Comparison of ENCODE assay signal across 16 mouse cellular contexts in the genomic region with DNA sequence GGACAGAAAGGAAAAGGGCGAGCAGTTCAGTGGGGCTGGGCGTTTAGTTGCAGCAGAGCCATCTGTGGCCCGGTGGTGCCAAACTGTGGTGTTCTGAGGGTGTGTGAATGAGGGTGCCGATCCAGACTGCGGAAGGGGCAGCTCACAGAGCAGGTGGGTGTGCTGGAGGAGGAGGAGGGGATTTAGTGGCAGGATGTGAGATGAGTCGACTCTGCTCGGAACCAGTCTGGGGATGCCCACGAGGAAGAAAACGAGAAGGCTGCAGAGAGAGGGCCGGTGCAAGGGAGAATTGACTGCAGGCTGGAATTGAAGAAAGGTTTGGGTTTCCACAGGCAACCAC. TPM values are rescaled to one million over a fixed set of nuclear protein-coding genes. Genes with fewer than 3 reads are reported as not detected.
A peak's percentile ranks its signal among the peaks of the same experiment; 100 is the strongest.
DNase-seq lines count a peak whose midpoint lies in the region; ATAC-seq and TF ChIP-seq lines count a peak whose summit lies in the region.
"Had no signal": no experiment of that assay in that cellular context is flagged by ENCODE, and none has a peak within 500 bp of the region (broad histone marks: within the 10 kb centered on the region; RNA-seq: fewer than 3 reads in every experiment).

No protein-coding gene starts in this region.

- H3K79me2 ChIP-seq in heart, adult 2 months (replicated peaks; ENCODE audit: control insufficient read depth, insufficient read depth, low read length), result peaks cover 4% of the 10 kb centered on the region; the same call in 1 of the 2 replicates

- WGBS in heart, embryonic 10.5 days, result 83% methylated on average over 10 of the region's 10 CpGs
- WGBS in neural tube, embryonic 11.5 days, result 78% methylated on average over 10 of the region's 10 CpGs
- WGBS in forebrain, embryonic 15.5 days, result 43% methylated on average over 10 of the region's 10 CpGs
- 63% methylated on average over 10 of the region's 10 CpGs for WGBS in neural tube, embryonic 14.5 days
- 83% methylated on average over 10 of the region's 10 CpGs for WGBS in heart, adult 2 months

- H3K4me3 ChIP-seq in heart, embryonic 10.5 days, result no peak overlapping the region
- H3K4me3 ChIP-seq in neural tube, embryonic 11.5 days (ENCODE audit: low read depth, low read length), result no peak overlapping the region
- H3K4me3 ChIP-seq in forebrain, embryonic 15.5 days, result no peak overlapping the region
- H3K4me3 ChIP-seq in neural tube, embryonic 14.5 days (ENCODE audit: low read depth, low read length), result no peak overlapping the region
- no peak overlapping the region for H3K4me3 ChIP-seq in heart, adult 2 months
- H3K4me3 ChIP-seq: erythroblast, embryonic 14.5 days had no signal

- H3K9ac ChIP-seq in neural tube, embryonic 11.5 days (ENCODE audit: low read length), result no peak overlapping the region
- H3K9ac ChIP-seq in forebrain, embryonic 15.5 days (replicated peaks), result no peak overlapping the region
- no peak overlapping the region for H3K9ac ChIP-seq in neural tube, embryonic 14.5 days (replicated peaks; ENCODE audit: low read depth, low read length)
- no peak overlapping the region for H3K9ac ChIP-seq in heart, adult 2 months (ENCODE audit: low read depth, low read length)

- H3K4me2 ChIP-seq in neural tube, embryonic 11.5 days (ENCODE audit: low read depth), result no peak overlapping the region
- H3K4me2 ChIP-seq in forebrain, embryonic 15.5 days (replicated peaks), result no peak overlapping the region
- no peak overlapping the region for H3K4me2 ChIP-seq in neural tube, embryonic 14.5 days (ENCODE audit: low read depth, low read length)

- peaks cover 67% of the 10 kb centered on the region for H3K4me1 ChIP-seq in heart, embryonic 10.5 days
- H3K4me1 ChIP-seq in neural tube, embryonic 11.5 days (ENCODE audit: control insufficient read depth, insufficient read depth, low read length), result peaks cover 19% of the 10 kb centered on the region
- H3K4me1 ChIP-seq in forebrain, embryonic 15.5 days, result peaks cover 25% of the 10 kb centered on the region
- H3K4me1 ChIP-seq in neural tube, embryonic 14.5 days (ENCODE audit: control insufficient read depth, insufficient read depth, low read length), result peaks cover 17% of the 10 kb centered on the region; the same call in 1 of the 2 replicates
- peaks cover 13% of the 10 kb centered on the region for H3K4me1 ChIP-seq in heart, adult 2 months (ENCODE audit: control insufficient read depth, insufficient read depth, low read length)

- TF ChIP-seq POLR2A in heart, adult 2 months (IDR thresholded peaks at IDR 0.05; ENCODE audit: insufficient read depth, low read depth, low read length), result no peak

- no peaks in the 10 kb centered on the region for H3K27me3 ChIP-seq in heart, embryonic 10.5 days (ENCODE audit: insufficient read depth, poor library complexity, severe bottlenecking)
- no peaks in the 10 kb centered on the region for H3K27me3 ChIP-seq in neural tube, embryonic 11.5 days (ENCODE audit: control insufficient read depth, insufficient read depth, low read length)
- H3K27me3 ChIP-seq in forebrain, embryonic 15.5 days, result no peaks in the 10 kb centered on the region
- H3K27me3 ChIP-seq in neural tube, embryonic 14.5 days (ENCODE audit: control insufficient read depth, insufficient read depth, low read length), result no peaks in the 10 kb centered on the region
- H3K27me3 ChIP-seq in heart, adult 2 months (ENCODE audit: control insufficient read depth, insufficient read depth, low read length), result no peaks in the 10 kb centered on the region

- H3K9me3 ChIP-seq in heart, embryonic 10.5 days, result no peaks in the 10 kb centered on the region
- H3K9me3 ChIP-seq in neural tube, embryonic 11.5 days (ENCODE audit: control insufficient read depth, low read length), result no peaks in the 10 kb centered on the region
- no peaks in the 10 kb centered on the region for H3K9me3 ChIP-seq in forebrain, embryonic 15.5 days
- no peaks in the 10 kb centered on the region for H3K9me3 ChIP-seq in neural tube, embryonic 14.5 days (ENCODE audit: control insufficient read depth, low read length)
- H3K9me3 ChIP-seq: G1E had no signal

- intact Hi-C loops in heart, postnatal 25 days (cut with DNase I), result no loop called here
- intact Hi-C loops in heart, adult 2 months (cut with DNase I), result no loop called here

- ATAC-seq in neural tube, embryonic 11.5 days (ENCODE audit: insufficient read depth, low FRiP score, low TSS enrichment), result 0 out of 2 replicates have a peak, but pooled peaks have one; percentile 33
- ATAC-seq in forebrain, embryonic 15.5 days (replicated peaks), result peak; percentile 59; the same call in 1 of the 2 replicates
- peak; percentile 30; the same call in 1 of the 2 replicates for ATAC-seq in neural tube, embryonic 14.5 days (ENCODE audit: low read depth)

- TF ChIP-seq CTCF in heart, adult 2 months (IDR thresholded peaks at IDR 0.05), result no peak

- peak overlapping the region; percentile 6; the same call in 1 of the 2 replicates for H3K27ac ChIP-seq in heart, embryonic 10.5 days
- H3K27ac ChIP-seq in neural tube, embryonic 11.5 days (ENCODE audit: low read depth, low read length), result no peak overlapping the region; the same call in 1 of the 2 replicates
- no peak overlapping the region for H3K27ac ChIP-seq in forebrain, embryonic 15.5 days (replicated peaks)
- H3K27ac ChIP-seq in neural tube, embryonic 14.5 days (ENCODE audit: low read depth, low read length), result peak overlapping the region; percentile 39; the same call in 1 of the 2 replicates
- H3K27ac ChIP-seq in heart, adult 2 months, result no peak overlapping the region

- no peak for DNase-seq in heart, embryonic 10.5 days (ENCODE audit: low spot score)
- DNase-seq in heart, postnatal 25 days (ENCODE audit: low spot score), result no peak
- DNase-seq in neural tube, embryonic 11.5 days (ENCODE audit: low spot score), result no peak
- no peak for DNase-seq in neural tube, embryonic 10.5 days (ENCODE audit: extremely low spot score, low spot score)
- no peak for DNase-seq in thymus, adult 18-20 months
- no peak for DNase-seq in heart, adult 2 months
- DNase-seq: B cell, adult 2 months; cerebellum, adult 11-12 months; heart, postnatal 4 days; kidney, adult 8-10 months; lung, adult 18-20 months; thymus, adult 2 months had no signal

- H3K36me3 ChIP-seq in heart, embryonic 10.5 days, result 0 out of 2 replicates have a peak, but pooled peaks cover 7% of the 10 kb centered on the region
- no peaks in the 10 kb centered on the region for H3K36me3 ChIP-seq in neural tube, embryonic 11.5 days (ENCODE audit: control insufficient read depth, insufficient read depth, low read length)
- H3K36me3 ChIP-seq in forebrain, embryonic 15.5 days, result no peaks in the 10 kb centered on the region
- H3K36me3 ChIP-seq in neural tube, embryonic 14.5 days (ENCODE audit: control insufficient read depth, insufficient read depth, low read length), result no peaks in the 10 kb centered on the region
- H3K36me3 ChIP-seq in heart, adult 2 months (ENCODE audit: control insufficient read depth, insufficient read depth, low read length), result peaks cover 10% of the 10 kb centered on the region; the same call in 1 of the 2 replicates

- TF ChIP-seq EP300 in heart, adult 2 months (IDR thresholded peaks at IDR 0.05; ENCODE audit: insufficient read depth, low read depth, low read length), result no peak

RNA-seq across cellular contexts. Expression of a gene that starts 24.0 kb away (rescaled TPM):
- polyA plus RNA-seq in heart, embryonic 10.5 days (2016; fragmentation: Nextera tagmentation; extraction: Ambion mirVana), result 16.2 and 17.2 TPM in 2 replicates
- total RNA-seq in heart, postnatal 25 days (2021), result 10 to 100 TPM; 11.4 to 13.0 TPM
- polyA plus RNA-seq in neural tube, embryonic 11.5 days (2014; fragmentation: Nextera tagmentation; extraction: Ambion mirVana), result 16.9 and 18.4 TPM in 2 replicates
- 5.5 and 6.8 TPM in 2 replicates for polyA plus RNA-seq in forebrain, embryonic 15.5 days (2015; fragmentation: Nextera tagmentation; extraction: Ambion mirVana)
- 5.8 and 8.8 TPM in 2 replicates for polyA plus RNA-seq in neural tube, embryonic 14.5 days (2014; fragmentation: Nextera tagmentation; extraction: Ambion mirVana)
- 10 to 100 TPM; 11.4 to 14.0 TPM for total RNA-seq in heart, adult 2 months (2021)
- polyA plus RNA-seq in heart, adult 2 months (2012; rRNA removed), result 9.8 and 12.7 TPM in 2 replicates

Comparison
In these comparisons a context has a peak if more than half of its experiments do, and no peak if none do; other contexts are left out.
1. H3K27ac ChIP-seq: peak in heart, embryonic 10.5 days (single experiment) and neural tube, embryonic 14.5 days (single experiment); none in neural tube, embryonic 11.5 days (single experiment), forebrain, embryonic 15.5 days (single experiment) and heart, adult 2 months (single experiment).
2. Peak in every context shown above with its lines, with median percentiles within 50 percentile points of each other: ATAC-seq.